Mouse (Mus musculus) ES-Bruce4 (cell line): ENCODE data around the gene Rps12. TPM values are rescaled to one million over a fixed set of nuclear protein-coding genes. Genes with fewer than 3 reads are reported as not detected.
"Not testable (repeated sequence)": the region's sequence is repeated elsewhere in the genome, so short reads cannot be mapped to it uniquely, and the experiment has no call there.

Experiments
- H3K27ac ChIP-seq: 2 replicates; pipeline ENCODE4 v1.5.1; 2012; ENCODE audit warnings: low read length, inconsistent platforms; ENCODE audit not compliant: insufficient read depth
- H3K27me3 ChIP-seq: 2 replicates; pipeline ENCODE4 v1.6.1; 2012; ENCODE audit warnings: mild to moderate bottlenecking, low read length, inconsistent platforms; ENCODE audit not compliant: control insufficient read depth, poor library complexity, insufficient read depth, severe bottlenecking
- H3K36me3 ChIP-seq: 2 replicates; pipeline ENCODE4 v1.6.1; 2012; ENCODE audit warnings: inconsistent platforms, mild to moderate bottlenecking, low read length, moderate library complexity; ENCODE audit not compliant: control insufficient read depth, poor library complexity, insufficient read depth, severe bottlenecking
- H3K4me1 ChIP-seq: one replicate; pipeline ENCODE4 v1.8.1; 2011; ENCODE audit warnings: low read length; ENCODE audit not compliant: control insufficient read depth, insufficient read depth
- H3K4me3 ChIP-seq: 2 replicates; pipeline ENCODE4 v1.5.1; 2011; ENCODE audit warnings: low read depth, mild to moderate bottlenecking, low read length
- H3K9ac ChIP-seq: 2 replicates; pipeline ENCODE4 v1.6.1; 2012; ENCODE audit warnings: low read depth, mild to moderate bottlenecking, inconsistent platforms; ENCODE audit not compliant: poor library complexity, severe bottlenecking
- H3K9me3 ChIP-seq: replicated peaks from 2 replicates; pipeline ENCODE4 v1.6.1; 2012; ENCODE audit warnings: mild to moderate bottlenecking, low read length, inconsistent platforms; ENCODE audit not compliant: control insufficient read depth, poor library complexity, insufficient read depth, severe bottlenecking
- CTCF ChIP-seq: IDR thresholded peaks from one replicate; pipeline ENCODE4 v1.8.1; 2011; ENCODE audit warnings: low read depth, low read length
- EP300 ChIP-seq: IDR thresholded peaks from 2 replicates; pipeline ENCODE4 v1.6.1; 2011; ENCODE audit warnings: low read depth, low read length; ENCODE audit not compliant: insufficient read depth
- POLR2A ChIP-seq: IDR thresholded peaks from one replicate; pipeline ENCODE4 v1.8.1; 2011; ENCODE audit warnings: low read length; ENCODE audit not compliant: insufficient read depth
- polyA plus RNA-seq: library from polyadenylated mRNA; stranded (reverse); fragments of >200 nt; gene quantifications from 2 replicates; pipeline ENCODE4 v1.2.4, GENCODE M21; 2011; ENCODE audit warnings: low read depth; ENCODE audit not compliant: missing spikeins, insufficient read depth, insufficient read length

Gene Rps12
- polyA plus RNA-seq, 1 experiment: 316 TPM

- Histone ChIP-seq H3K27ac (peak overlapping the region; percentile 89), H3K9me3 (no peaks in the 10 kb centered on the region), H3K4me1 (no peaks in the 10 kb centered on the region), H3K4me3 (peak overlapping the region; percentile 96), H3K27me3 (no peaks in the 10 kb centered on the region), H3K9ac (peak overlapping the region; percentile 96), H3K36me3 (peaks cover 37% of the 10 kb centered on the region)
- TF ChIP-seq EP300 (no peak), POLR2A (no peak), CTCF (no peak)
Observed at GRCm38 (mm10) chr10:23788056-23788600, 1.1 kb upstream of the Rps12 start.

- not testable (repeated sequence) for H3K4me1 ChIP-seq, H3K9me3 ChIP-seq, H3K27me3 ChIP-seq
- peak overlapping the region; percentile 100 for H3K4me3 ChIP-seq
- TF ChIP-seq POLR2A: peak; percentile 16
- peak overlapping the region; percentile 94 for H3K9ac ChIP-seq
- peak overlapping the region; percentile 85 for H3K27ac ChIP-seq
- peaks cover 44% of the 10 kb centered on the region for H3K36me3 ChIP-seq
Observed at GRCm38 (mm10) chr10:23786631-23787038, 440 bp downstream of the Rps12 start.

GRCm38 (mm10) chr10:23786040-23786439, 1.0 kb downstream of the Rps12 start:
- Histone ChIP-seq H3K4me3 (peak overlapping the region; percentile 100), H3K9ac (peak overlapping the region; percentile 94), H3K36me3 (peaks cover 44% of the 10 kb centered on the region), H3K9me3 (no peaks in the 10 kb centered on the region), H3K27ac (peak overlapping the region; percentile 85), H3K27me3 (no peaks in the 10 kb centered on the region), H3K4me1 (no peaks in the 10 kb centered on the region)
- TF ChIP-seq CTCF (no peak), POLR2A (no peak)

GRCm38 (mm10) chr10:23785599-23785998, 1.5 kb downstream of the Rps12 start:
- H3K27ac ChIP-seq: peak overlapping the region; percentile 85
- peaks cover 44% of the 10 kb centered on the region for H3K36me3 ChIP-seq
- not testable (repeated sequence) for H3K4me1 ChIP-seq, H3K9me3 ChIP-seq, H3K27me3 ChIP-seq
- H3K4me3 ChIP-seq: peak overlapping the region; percentile 100
- peak overlapping the region; percentile 94 for H3K9ac ChIP-seq

- Histone ChIP-seq H3K9ac (peak overlapping the region; percentile 94), H3K36me3 (peaks cover 44% of the 10 kb centered on the region), H3K27ac (peak overlapping the region; percentile 17; the same call in 1 of the 2 replicates), H3K27me3 (no peaks in the 10 kb centered on the region), H3K4me1 (no peaks in the 10 kb centered on the region), H3K4me3 (no peak overlapping the region), H3K9me3 (no peaks in the 10 kb centered on the region)
- no peak for TF ChIP-seq EP300
- TF ChIP-seq POLR2A: no peak
- TF ChIP-seq CTCF: no peak
Observed at GRCm38 (mm10) chr10:23784121-23784520, 3.0 kb downstream of the Rps12 start.

- H3K9ac ChIP-seq: 0 out of 2 replicates have a peak overlapping the region, but pooled peaks have one; percentile 6
Observed at GRCm38 (mm10) chr10:23783493-23783884, 3.6 kb downstream of the Rps12 start.

More at GRCm38 (mm10) chr10:23783493-23783884, 3.6 kb downstream of the Rps12 start:
- no peaks in the 10 kb centered on the region for H3K4me1 ChIP-seq
- no peak overlapping the region for H3K4me3 ChIP-seq
- peaks cover 44% of the 10 kb centered on the region for H3K36me3 ChIP-seq
- TF ChIP-seq CTCF (no peak), EP300 (no peak), POLR2A (no peak)
- no peaks in the 10 kb centered on the region for H3K27me3 ChIP-seq
- no peaks in the 10 kb centered on the region for H3K9me3 ChIP-seq
- H3K27ac ChIP-seq: peak overlapping the region; percentile 81
